Mouse (Mus musculus): Measurements from ENCODE around the gene Spns3.

DNA sequence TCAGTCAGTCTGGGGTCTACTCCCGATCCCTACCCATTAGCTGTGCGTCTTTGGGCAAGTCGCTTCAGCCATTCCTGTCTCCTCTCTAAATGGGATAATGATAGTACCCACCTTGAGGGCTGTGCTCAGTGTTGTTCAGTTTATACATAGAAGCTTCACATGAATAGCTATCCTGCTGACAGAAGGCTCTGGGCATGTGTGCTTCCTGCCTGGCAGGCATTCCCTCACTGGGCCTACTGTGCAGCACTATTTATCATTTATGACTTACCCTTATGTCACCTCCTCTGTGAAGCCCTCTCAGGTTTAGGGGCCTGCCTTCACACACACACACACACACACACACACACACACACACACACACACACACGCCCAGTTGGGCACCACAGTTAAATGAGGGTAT lies 50.2 kb downstream of the Spns3 start:
- no peak for TF ChIP-seq POLR2A (IDR thresholded peaks at IDR 0.05; ENCODE audit: insufficient read depth, low read depth, low read length)
- no peak for TF ChIP-seq CTCF (IDR thresholded peaks at IDR 0.05; ENCODE audit: insufficient read depth, low read depth, low read length)

All from olfactory bulb, adult 2 months (tissue).